Mouse (Mus musculus) G1E (cell line): ENCODE data around the gene Ankrd34a.

ENCODE experiments used
- CTCF ChIP-seq: IDR thresholded peaks from 2 replicates; pipeline ENCODE4 v1.5.1; 2012; ENCODE audit warnings: low read depth, low read length, inconsistent platforms, mixed read lengths
- GATA1 ChIP-seq: IDR thresholded peaks from 2 replicates; pipeline ENCODE4 v1.6.1; 2012; ENCODE audit warnings: borderline replicate concordance, low read length, inconsistent platforms, mixed read lengths

GRCm38 (mm10) chr3:96599069-96599393 is 2.6 kb downstream of the Ankrd34a start:
- TF ChIP-seq GATA1, result no peak
- no peak for TF ChIP-seq CTCF
